Mouse (Mus musculus): Measurements from ENCODE around the gene Slc37a3.

GRCm38 (mm10) chr6:39369631-39370030, 7.8 kb downstream of the Slc37a3 start:
- TF ChIP-seq CTCF (IDR thresholded peaks at IDR 0.05; ENCODE audit: extremely low read depth, insufficient read length, insufficient replicate concordance, low read depth, low read length), result no peak
- no peak for TF ChIP-seq POLR2A (IDR thresholded peaks at IDR 0.05; ENCODE audit: low read depth, low read length)
